Mouse (Mus musculus): ENCODE measurements around the gene Zcchc4. TPM values are rescaled to one million over a fixed set of nuclear protein-coding genes. Genes with fewer than 3 reads are reported as not detected.
A peak's percentile ranks its signal among the peaks of the same experiment; 100 is the strongest.
"Not testable (repeated sequence)": the region's sequence is repeated elsewhere in the genome, so short reads cannot be mapped to it uniquely, and the experiment has no call there.

The Zcchc4 gene
- polyA plus RNA-seq, 1 experiment from 2014 or later: 14.1 TPM

- no peak for ATAC-seq (ENCODE audit: low read depth)
- WGBS: 80% methylated on average over 9 of the region's 9 CpGs
Measured at GRCm38 (mm10) chr5:52753146-52753545, 22.1 kb upstream of the Zcchc4 start.

GRCm38 (mm10) chr5:52754196-52754595, 21.0 kb upstream of the Zcchc4 start:
- Histone ChIP-seq H3K9me3 (ENCODE audit: control insufficient read depth, low read length) (peaks cover 3% of the 10 kb centered on the region; the same call in 1 of the 2 replicates), H3K27me3 (ENCODE audit: control insufficient read depth, insufficient read depth, low read depth, low read length) (no peaks in the 10 kb centered on the region), H3K9ac (ENCODE audit: low read length) (no peak overlapping the region), H3K4me3 (ENCODE audit: low read length) (no peak overlapping the region), H3K36me3 (ENCODE audit: control insufficient read depth, insufficient read depth, low read length) (peaks cover 27% of the 10 kb centered on the region), H3K4me2 (ENCODE audit: low read depth, low read length) (no peak overlapping the region), H3K27ac (ENCODE audit: low read length) (no peak overlapping the region), H3K4me1 (replicated peaks; ENCODE audit: control insufficient read depth, insufficient read depth, low read length) (0 out of 2 replicates have a peak, but pooled peaks cover 2% of the 10 kb centered on the region)
- no peak for ATAC-seq (ENCODE audit: low read depth)

More at GRCm38 (mm10) chr5:52753146-52753545, 22.1 kb upstream of the Zcchc4 start:
- Histone ChIP-seq H3K4me1 (replicated peaks; ENCODE audit: control insufficient read depth, insufficient read depth, low read length) (peaks cover 4% of the 10 kb centered on the region), H3K9ac (ENCODE audit: low read length) (no peak overlapping the region), H3K36me3 (ENCODE audit: control insufficient read depth, insufficient read depth, low read length) (peaks cover 27% of the 10 kb centered on the region), H3K4me2 (ENCODE audit: low read depth, low read length) (no peak overlapping the region), H3K4me3 (ENCODE audit: low read length) (no peak overlapping the region), H3K27me3 (ENCODE audit: control insufficient read depth, insufficient read depth, low read depth, low read length) (no peaks in the 10 kb centered on the region), H3K27ac (ENCODE audit: low read length) (no peak overlapping the region), H3K9me3 (ENCODE audit: control insufficient read depth, low read length) (peaks cover 3% of the 10 kb centered on the region; the same call in 1 of the 2 replicates)

- no peaks in the 10 kb centered on the region for H3K4me1 ChIP-seq (replicated peaks; ENCODE audit: control insufficient read depth, insufficient read depth, low read length)
- no peak for ATAC-seq (ENCODE audit: low read depth)
- peaks cover 3% of the 10 kb centered on the region; the same call in 1 of the 2 replicates for H3K9me3 ChIP-seq (ENCODE audit: control insufficient read depth, low read length)
- peak overlapping the region; percentile 84 for H3K27ac ChIP-seq (ENCODE audit: low read length)
- no peak overlapping the region for H3K4me2 ChIP-seq (ENCODE audit: low read depth, low read length)
- WGBS: 80% methylated on average over 3 of the region's 3 CpGs
- H3K4me3 ChIP-seq (ENCODE audit: low read length): no peak overlapping the region
- no peaks in the 10 kb centered on the region for H3K27me3 ChIP-seq (ENCODE audit: control insufficient read depth, insufficient read depth, low read depth, low read length)
- H3K9ac ChIP-seq (ENCODE audit: low read length): no peak overlapping the region
- peaks cover 27% of the 10 kb centered on the region for H3K36me3 ChIP-seq (ENCODE audit: control insufficient read depth, insufficient read depth, low read length)
Measured at GRCm38 (mm10) chr5:52755337-52755736, 19.9 kb upstream of the Zcchc4 start.

GRCm38 (mm10) chr5:52755989-52756388, 19.2 kb upstream of the Zcchc4 start:
- H3K9me3 ChIP-seq (ENCODE audit: control insufficient read depth, low read length): peaks cover 3% of the 10 kb centered on the region; the same call in 1 of the 2 replicates
- H3K4me3 ChIP-seq (ENCODE audit: low read length): no peak overlapping the region
- H3K4me2 ChIP-seq (ENCODE audit: low read depth, low read length): no peak overlapping the region
- no peaks in the 10 kb centered on the region for H3K27me3 ChIP-seq (ENCODE audit: control insufficient read depth, insufficient read depth, low read depth, low read length)
- H3K36me3 ChIP-seq (ENCODE audit: control insufficient read depth, insufficient read depth, low read length): peaks cover 27% of the 10 kb centered on the region
- 59% methylated on average over 6 of the region's 6 CpGs for WGBS
- peak overlapping the region; percentile 84; the same call in 1 of the 2 replicates for H3K27ac ChIP-seq (ENCODE audit: low read length)
- no peaks in the 10 kb centered on the region for H3K4me1 ChIP-seq (replicated peaks; ENCODE audit: control insufficient read depth, insufficient read depth, low read length)
- no peak overlapping the region for H3K9ac ChIP-seq (ENCODE audit: low read length)
- peak; percentile 87 for ATAC-seq (ENCODE audit: low read depth)

- Histone ChIP-seq H3K27ac (ENCODE audit: low read length) (no peak overlapping the region), H3K4me1 (replicated peaks; ENCODE audit: control insufficient read depth, insufficient read depth, low read length) (no peaks in the 10 kb centered on the region), H3K9ac (ENCODE audit: low read length) (no peak overlapping the region), H3K27me3 (ENCODE audit: control insufficient read depth, insufficient read depth, low read depth, low read length) (no peaks in the 10 kb centered on the region), H3K36me3 (ENCODE audit: control insufficient read depth, insufficient read depth, low read length) (peaks cover 15% of the 10 kb centered on the region), H3K4me2 (ENCODE audit: low read depth, low read length) (no peak overlapping the region), H3K9me3 (ENCODE audit: control insufficient read depth, low read length) (no peaks in the 10 kb centered on the region), H3K4me3 (ENCODE audit: low read length) (no peak overlapping the region)
- 65% methylated on average over 7 of the region's 7 CpGs for WGBS
- peak; percentile 51; the same call in 1 of the 2 replicates for ATAC-seq (ENCODE audit: low read depth)
Measured at GRCm38 (mm10) chr5:52762586-52762985, 12.6 kb upstream of the Zcchc4 start.

GRCm38 (mm10) chr5:52774267-52774666, 942 bp upstream of the Zcchc4 start:
- no peaks in the 10 kb centered on the region for H3K9me3 ChIP-seq (ENCODE audit: control insufficient read depth, low read length)
- no peak overlapping the region for H3K4me2 ChIP-seq (ENCODE audit: low read depth, low read length)
- peaks cover 12% of the 10 kb centered on the region; the same call in 1 of the 2 replicates for H3K36me3 ChIP-seq (ENCODE audit: control insufficient read depth, insufficient read depth, low read length)
- no peak for ATAC-seq (ENCODE audit: low read depth)
- H3K4me1 ChIP-seq (replicated peaks; ENCODE audit: control insufficient read depth, insufficient read depth, low read length): no peaks in the 10 kb centered on the region
- no peak overlapping the region for H3K9ac ChIP-seq (ENCODE audit: low read length)
- no peak overlapping the region for H3K27ac ChIP-seq (ENCODE audit: low read length)
- H3K27me3 ChIP-seq (ENCODE audit: control insufficient read depth, insufficient read depth, low read depth, low read length): no peaks in the 10 kb centered on the region
- no peak overlapping the region for H3K4me3 ChIP-seq (ENCODE audit: low read length)
- 81% methylated on average over 5 of the region's 5 CpGs for WGBS

GRCm38 (mm10) chr5:52776466-52777354, 1.5 kb downstream of the Zcchc4 start:
- H3K9me3 ChIP-seq (ENCODE audit: control insufficient read depth, low read length); H3K36me3 ChIP-seq (ENCODE audit: control insufficient read depth, insufficient read depth, low read length); ATAC-seq (ENCODE audit: low read depth); H3K27me3 ChIP-seq (ENCODE audit: control insufficient read depth, insufficient read depth, low read depth, low read length); H3K27ac ChIP-seq (ENCODE audit: low read length); H3K4me1 ChIP-seq (replicated peaks; ENCODE audit: control insufficient read depth, insufficient read depth, low read length); H3K9ac ChIP-seq (ENCODE audit: low read length); H3K4me2 ChIP-seq (ENCODE audit: low read depth, low read length); H3K4me3 ChIP-seq (ENCODE audit: low read length): not testable (repeated sequence)
- WGBS: 87% methylated on average over 8 of the region's 8 CpGs

GRCm38 (mm10) chr5:52782523-52783250, 7.5 kb downstream of the Zcchc4 start:
- Histone ChIP-seq H3K27ac (ENCODE audit: low read length) (peak overlapping the region; percentile 73; the same call in 1 of the 2 replicates), H3K9ac (ENCODE audit: low read length) (peak overlapping the region; percentile 86), H3K4me1 (replicated peaks; ENCODE audit: control insufficient read depth, insufficient read depth, low read length) (no peaks in the 10 kb centered on the region), H3K9me3 (ENCODE audit: control insufficient read depth, low read length) (no peaks in the 10 kb centered on the region), H3K4me3 (ENCODE audit: low read length) (peak overlapping the region; percentile 84), H3K4me2 (ENCODE audit: low read depth, low read length) (peak overlapping the region; percentile 75), H3K36me3 (ENCODE audit: control insufficient read depth, insufficient read depth, low read length) (peaks cover 4% of the 10 kb centered on the region; the same call in 1 of the 2 replicates), H3K27me3 (ENCODE audit: control insufficient read depth, insufficient read depth, low read depth, low read length) (no peaks in the 10 kb centered on the region)
- peak; percentile 97 for ATAC-seq (ENCODE audit: low read depth)
- 5% methylated on average over 32 of the region's 37 CpGs for WGBS

GRCm38 (mm10) chr5:52783251-52783620, 8.0 kb downstream of the Zcchc4 start:
- peak; percentile 67 for ATAC-seq (ENCODE audit: low read depth)
- peak overlapping the region; percentile 84 for H3K4me3 ChIP-seq (ENCODE audit: low read length)
- peak overlapping the region; percentile 86 for H3K9ac ChIP-seq (ENCODE audit: low read length)
- no peaks in the 10 kb centered on the region for H3K9me3 ChIP-seq (ENCODE audit: control insufficient read depth, low read length)
- H3K27me3 ChIP-seq (ENCODE audit: control insufficient read depth, insufficient read depth, low read depth, low read length): no peaks in the 10 kb centered on the region
- no peaks in the 10 kb centered on the region for H3K4me1 ChIP-seq (replicated peaks; ENCODE audit: control insufficient read depth, insufficient read depth, low read length)
- peaks cover 4% of the 10 kb centered on the region; the same call in 1 of the 2 replicates for H3K36me3 ChIP-seq (ENCODE audit: control insufficient read depth, insufficient read depth, low read length)
- under 1% methylated on average over 9 of the region's 9 CpGs for WGBS
- H3K4me2 ChIP-seq (ENCODE audit: low read depth, low read length): peak overlapping the region; percentile 75
- peak overlapping the region; percentile 73; the same call in 1 of the 2 replicates for H3K27ac ChIP-seq (ENCODE audit: low read length)

Measured in lung, embryonic 16.5 days (tissue).